Mouse (Mus musculus): ENCODE results near the gene Pde7b. TPM values are rescaled to one million over a fixed set of nuclear protein-coding genes. Genes with fewer than 3 reads are reported as not detected.

Pde7b gene
- polyA plus RNA-seq, 1 experiment from 2014 or later: 7.6 TPM

GRCm38 (mm10) chr10:20382807-20383419 lies 342.0 kb downstream of the Pde7b start:
- 67% methylated on average over 6 of the region's 6 CpGs for WGBS
- Histone ChIP-seq H3K27ac (no peak overlapping the region), H3K4me3 (replicated peaks) (no peak overlapping the region), H3K4me2 (no peak overlapping the region), H3K9ac (replicated peaks) (no peak overlapping the region), H3K36me3 (no peaks in the 10 kb centered on the region), H3K4me1 (replicated peaks) (no peaks in the 10 kb centered on the region; the same call in 1 of the 2 replicates), H3K9me3 (no peaks in the 10 kb centered on the region), H3K27me3 (no peaks in the 10 kb centered on the region)
- ATAC-seq (ENCODE audit: insufficient number of reproducible peaks, insufficient read depth, low FRiP score, low TSS enrichment, low read depth): no peak

DNA sequence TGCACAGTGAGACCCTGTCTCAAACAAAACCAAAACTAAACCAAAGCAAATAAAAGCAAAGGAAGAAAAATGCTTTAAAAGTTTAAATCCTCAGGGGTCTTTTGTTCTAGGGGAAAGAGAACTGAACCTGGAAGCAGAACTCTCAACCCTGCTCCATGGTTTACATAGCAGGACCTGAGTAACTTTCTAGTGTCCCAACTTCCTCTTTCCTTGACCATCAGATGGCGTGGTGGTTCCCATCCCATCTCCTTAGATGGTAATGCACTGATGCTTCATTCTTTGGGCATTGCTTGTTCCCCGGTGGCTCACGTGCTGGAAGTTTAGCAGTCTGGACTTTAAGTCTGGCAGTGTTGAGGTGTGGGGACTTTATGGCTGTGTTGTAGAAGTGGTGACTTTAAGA lies 343.5 kb downstream of the Pde7b start:
- Histone ChIP-seq H3K36me3 (no peaks in the 10 kb centered on the region), H3K27me3 (no peaks in the 10 kb centered on the region), H3K4me2 (no peak overlapping the region), H3K9ac (replicated peaks) (no peak overlapping the region), H3K9me3 (no peaks in the 10 kb centered on the region), H3K27ac (no peak overlapping the region), H3K4me3 (replicated peaks) (no peak overlapping the region), H3K4me1 (replicated peaks) (no peaks in the 10 kb centered on the region; the same call in 1 of the 2 replicates)
- ATAC-seq (ENCODE audit: insufficient number of reproducible peaks, insufficient read depth, low FRiP score, low TSS enrichment, low read depth): no peak
- 76% methylated on average over 3 of the region's 3 CpGs for WGBS

DNA sequence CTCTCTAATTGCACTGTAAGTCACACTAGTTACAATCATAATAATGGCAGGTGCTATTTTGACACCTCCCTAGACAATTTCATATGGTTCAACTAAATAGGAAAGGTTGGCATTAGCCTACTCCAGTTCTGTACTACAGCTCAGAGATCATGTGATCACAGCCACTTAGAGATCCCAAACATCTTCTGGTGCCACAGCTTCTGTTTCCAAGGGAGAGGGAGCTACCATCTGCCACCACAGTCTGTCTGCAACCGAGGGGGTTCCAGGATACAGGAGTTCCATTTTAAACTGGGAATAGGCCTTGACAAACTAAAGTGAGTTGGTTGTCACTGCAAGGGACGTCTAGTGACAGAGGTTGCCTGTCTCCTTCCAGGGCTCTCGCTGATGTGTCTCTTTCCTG lies 344.1 kb downstream of the Pde7b start:
- 84% methylated on average over 3 of the region's 3 CpGs for WGBS
- no peak for ATAC-seq (ENCODE audit: insufficient number of reproducible peaks, insufficient read depth, low FRiP score, low TSS enrichment, low read depth)
- no peak overlapping the region for H3K9ac ChIP-seq (replicated peaks)
- no peaks in the 10 kb centered on the region; the same call in 1 of the 2 replicates for H3K4me1 ChIP-seq (replicated peaks)
- no peak overlapping the region for H3K4me3 ChIP-seq (replicated peaks)
- H3K27me3 ChIP-seq: no peaks in the 10 kb centered on the region
- H3K27ac ChIP-seq: no peak overlapping the region
- H3K36me3 ChIP-seq: no peaks in the 10 kb centered on the region
- H3K4me2 ChIP-seq: no peak overlapping the region
- H3K9me3 ChIP-seq: no peaks in the 10 kb centered on the region

DNA sequence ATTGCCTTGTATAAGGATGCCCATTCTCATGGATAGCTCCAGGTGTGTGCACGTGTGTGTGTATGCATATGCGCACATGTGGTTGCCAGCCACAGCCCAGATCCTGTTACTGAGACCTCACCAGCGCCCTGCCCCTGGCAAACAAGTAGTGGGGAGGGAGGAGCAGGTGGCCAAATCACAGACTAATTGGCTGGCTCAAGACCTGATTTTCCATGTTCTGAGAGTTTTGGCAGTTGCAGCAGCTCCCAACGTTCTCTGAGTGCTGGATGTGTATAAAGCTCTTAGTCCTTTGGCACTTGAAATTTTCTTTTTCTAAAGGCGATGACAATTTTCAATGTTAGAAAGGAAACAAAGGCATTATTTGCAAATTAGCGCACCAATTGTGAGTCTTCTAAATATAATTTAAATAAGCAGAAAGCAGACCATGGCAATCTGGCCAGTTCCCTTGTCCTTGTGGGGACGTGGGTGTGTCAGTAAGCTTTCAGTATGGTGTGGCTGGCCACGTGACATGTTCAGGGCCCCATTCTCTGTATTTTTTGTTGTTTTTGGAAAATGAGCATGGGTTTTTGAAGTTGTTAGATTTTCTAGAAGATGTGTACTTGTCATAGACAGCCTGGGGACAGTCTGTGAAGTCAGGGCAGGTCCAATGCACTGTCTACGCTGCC lies 345.7 kb downstream of the Pde7b start:
- 79% methylated on average over 9 of the region's 9 CpGs for WGBS
- no peaks in the 10 kb centered on the region for H3K9me3 ChIP-seq
- H3K9ac ChIP-seq (replicated peaks): no peak overlapping the region
- no peak for ATAC-seq (ENCODE audit: insufficient number of reproducible peaks, insufficient read depth, low FRiP score, low TSS enrichment, low read depth)
- no peak overlapping the region for H3K27ac ChIP-seq
- no peaks in the 10 kb centered on the region; the same call in 1 of the 2 replicates for H3K4me1 ChIP-seq (replicated peaks)
- no peak overlapping the region for H3K4me3 ChIP-seq (replicated peaks)
- no peaks in the 10 kb centered on the region for H3K27me3 ChIP-seq
- H3K36me3 ChIP-seq: no peaks in the 10 kb centered on the region
- no peak overlapping the region for H3K4me2 ChIP-seq

GRCm38 (mm10) chr10:20377621-20378020 lies 347.3 kb downstream of the Pde7b start:
- Histone ChIP-seq H3K27ac (no peak overlapping the region), H3K4me1 (replicated peaks) (no peaks in the 10 kb centered on the region), H3K4me2 (no peak overlapping the region), H3K27me3 (no peaks in the 10 kb centered on the region), H3K36me3 (no peaks in the 10 kb centered on the region), H3K9me3 (no peaks in the 10 kb centered on the region), H3K9ac (replicated peaks) (no peak overlapping the region), H3K4me3 (replicated peaks) (no peak overlapping the region)
- no peak for ATAC-seq (ENCODE audit: insufficient number of reproducible peaks, insufficient read depth, low FRiP score, low TSS enrichment, low read depth)
- WGBS: 86% methylated on average over 9 of the region's 9 CpGs

DNA sequence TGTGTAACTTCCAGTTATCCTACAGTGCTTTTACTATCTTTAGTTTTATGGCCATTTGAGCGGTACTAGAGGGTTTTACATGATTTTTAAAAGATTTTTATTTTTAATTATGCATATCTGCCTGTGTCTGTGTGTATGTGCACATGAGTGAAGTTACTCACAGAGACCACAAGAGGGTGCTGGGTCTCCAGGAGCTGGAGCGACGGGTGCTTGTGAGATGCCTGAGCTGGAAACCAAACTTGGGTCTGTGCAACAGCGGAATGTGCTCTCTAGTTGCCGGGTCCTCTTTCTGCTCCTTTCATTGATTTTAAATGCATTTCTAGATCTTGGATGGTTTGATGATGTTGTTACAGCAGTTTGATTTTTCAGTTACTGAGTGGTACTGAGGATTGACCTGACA lies 352.8 kb downstream of the Pde7b start:
- Histone ChIP-seq H3K9ac (replicated peaks) (no peak overlapping the region), H3K36me3 (no peaks in the 10 kb centered on the region), H3K27me3 (no peaks in the 10 kb centered on the region), H3K9me3 (peaks cover 12% of the 10 kb centered on the region), H3K27ac (no peak overlapping the region), H3K4me3 (replicated peaks) (no peak overlapping the region), H3K4me2 (no peak overlapping the region), H3K4me1 (replicated peaks) (no peaks in the 10 kb centered on the region)
- ATAC-seq (ENCODE audit: insufficient number of reproducible peaks, insufficient read depth, low FRiP score, low TSS enrichment, low read depth): no peak
- WGBS: 93% methylated on average over 5 of the region's 5 CpGs

GRCm38 (mm10) chr10:20362450-20363118 lies 362.3 kb downstream of the Pde7b start:
- Histone ChIP-seq H3K4me3 (replicated peaks) (no peak overlapping the region), H3K9ac (replicated peaks) (no peak overlapping the region), H3K27ac (no peak overlapping the region), H3K4me2 (no peak overlapping the region), H3K27me3 (no peaks in the 10 kb centered on the region), H3K4me1 (replicated peaks) (no peaks in the 10 kb centered on the region), H3K36me3 (peaks cover 20% of the 10 kb centered on the region), H3K9me3 (peaks cover 9% of the 10 kb centered on the region)
- ATAC-seq (ENCODE audit: insufficient number of reproducible peaks, insufficient read depth, low FRiP score, low TSS enrichment, low read depth): no peak
- 67% methylated on average over 4 of the region's 4 CpGs for WGBS

GRCm38 (mm10) chr10:20361542-20362449 lies 363.1 kb downstream of the Pde7b start:
- Histone ChIP-seq H3K27ac (no peak overlapping the region), H3K36me3 (peaks cover 28% of the 10 kb centered on the region), H3K9me3 (peaks cover 3% of the 10 kb centered on the region; the same call in 1 of the 2 replicates), H3K4me2 (no peak overlapping the region), H3K4me1 (replicated peaks) (no peaks in the 10 kb centered on the region), H3K27me3 (no peaks in the 10 kb centered on the region), H3K9ac (replicated peaks) (no peak overlapping the region), H3K4me3 (replicated peaks) (no peak overlapping the region)
- no peak for ATAC-seq (ENCODE audit: insufficient number of reproducible peaks, insufficient read depth, low FRiP score, low TSS enrichment, low read depth)
- WGBS: 62% methylated on average over 10 of the region's 10 CpGs

GRCm38 (mm10) chr10:20348894-20349293 lies 376.0 kb downstream of the Pde7b start:
- ATAC-seq (ENCODE audit: insufficient number of reproducible peaks, insufficient read depth, low FRiP score, low TSS enrichment, low read depth): no peak
- H3K4me3 ChIP-seq (replicated peaks): peak overlapping the region; percentile 73; the same call in 1 of the 2 replicates
- H3K4me1 ChIP-seq (replicated peaks): peaks cover 9% of the 10 kb centered on the region
- H3K9ac ChIP-seq (replicated peaks): no peak overlapping the region
- no peaks in the 10 kb centered on the region for H3K27me3 ChIP-seq
- H3K36me3 ChIP-seq: peaks cover 24% of the 10 kb centered on the region
- whole genome bisulfite sequencing: 81% methylated on average over 2 of the region's 2 CpGs
- no peak overlapping the region for H3K27ac ChIP-seq
- peak overlapping the region; percentile 81; the same call in 1 of the 2 replicates for H3K4me2 ChIP-seq
- H3K9me3 ChIP-seq: no peaks in the 10 kb centered on the region

All from limb, embryonic 12.5 days (tissue).